In genomic region chr5:121546530-121546895, GRCm38 (mm10) we compare ENCODE assay signal across 9 mouse cellular contexts. TPM values are rescaled to one million over a fixed set of nuclear protein-coding genes. Genes with fewer than 3 reads are reported as not detected.
DNase-seq lines count a peak whose midpoint lies in the region; ATAC-seq and TF ChIP-seq lines count a peak whose summit lies in the region.
"Had no signal": no experiment of that assay in that cellular context is flagged by ENCODE, and none has a peak within 500 bp of the region (broad histone marks: within the 10 kb centered on the region; RNA-seq: fewer than 3 reads in every experiment).

No protein-coding gene starts in this region.

- peak; percentile 70 for TF ChIP-seq CTCF in lung, adult 2 months (IDR thresholded peaks at IDR 0.05; ENCODE audit: insufficient read depth, low read length)

- ATAC-seq in neural tube, embryonic 14.5 days (ENCODE audit: low read depth), result no peak

- H3K4me2 ChIP-seq in neural tube, embryonic 14.5 days (ENCODE audit: low read depth, low read length), result peak overlapping the region; percentile 95

- peak overlapping the region; percentile 99 for H3K27ac ChIP-seq in embryonic facial prominence, embryonic 10.5 days (replicated peaks)
- H3K27ac ChIP-seq in neural tube, embryonic 14.5 days (ENCODE audit: low read depth, low read length), result no peak overlapping the region

- H3K27me3 ChIP-seq in embryonic facial prominence, embryonic 10.5 days (replicated peaks; ENCODE audit: low read depth, poor library complexity, severe bottlenecking), result no peaks in the 10 kb centered on the region
- 0 out of 2 replicates have a peak, but pooled peaks cover 2% of the 10 kb centered on the region for H3K27me3 ChIP-seq in neural tube, embryonic 14.5 days (ENCODE audit: control insufficient read depth, insufficient read depth, low read length)

- peak; percentile 63 for DNase-seq in CD4-positive helper T cell, adult 2 months (ENCODE audit: low read depth, low spot score)
- peak; percentile 74 for DNase-seq in adipocyte (ENCODE audit: low spot score)
- DNase-seq in embryonic facial prominence, embryonic 10.5 days (ENCODE audit: low spot score), result peak; percentile 59
- DNase-seq in heart, postnatal 10 days, result peak; percentile 62 to 70
- peak; percentile 52 for DNase-seq in layer of hippocampus, adult 11-12 months (ENCODE audit: low spot score)
- DNase-seq in lung, adult 2 months, result no peak
- DNase-seq in thymus, postnatal 25 days, result peak; percentile 47

- H3K9ac ChIP-seq in neural tube, embryonic 14.5 days (replicated peaks; ENCODE audit: low read depth, low read length), result peak overlapping the region; percentile 98

- peak overlapping the region; percentile 92 for H3K4me3 ChIP-seq in embryonic facial prominence, embryonic 10.5 days
- H3K4me3 ChIP-seq in lung, adult 2 months (replicated peaks; ENCODE audit: extremely low read depth, low read depth, low read length), result no peak overlapping the region
- H3K4me3 ChIP-seq in neural tube, embryonic 14.5 days (ENCODE audit: low read depth, low read length), result peak overlapping the region; percentile 99

- WGBS in embryonic facial prominence, embryonic 10.5 days, result 46% methylated on average over 6 of the region's 6 CpGs
- WGBS in lung, adult 2 months, result 11% methylated on average over 6 of the region's 6 CpGs
- 47% methylated on average over 6 of the region's 6 CpGs for WGBS in neural tube, embryonic 14.5 days

- no peaks in the 10 kb centered on the region for H3K9me3 ChIP-seq in embryonic facial prominence, embryonic 10.5 days
- H3K9me3 ChIP-seq in neural tube, embryonic 14.5 days (ENCODE audit: control insufficient read depth, low read length), result no peaks in the 10 kb centered on the region

- intact Hi-C loops in heart, postnatal 10 days (cut with DNase I), result loop anchor here (1.0 kb wide), 1 partner anchor 56 kb away; no protein-coding TSS in a partner anchor

- no peak for TF ChIP-seq POLR2A in lung, adult 2 months (IDR thresholded peaks at IDR 0.05; ENCODE audit: borderline replicate concordance, extremely low read depth, low read depth, low read length)

- no peaks in the 10 kb centered on the region for H3K36me3 ChIP-seq in embryonic facial prominence, embryonic 10.5 days (replicated peaks)
- no peaks in the 10 kb centered on the region for H3K36me3 ChIP-seq in neural tube, embryonic 14.5 days (ENCODE audit: control insufficient read depth, insufficient read depth, low read length)

- H3K4me1 ChIP-seq in embryonic facial prominence, embryonic 10.5 days, result peaks cover 28% of the 10 kb centered on the region
- peaks cover 10% of the 10 kb centered on the region; the same call in 1 of the 2 replicates for H3K4me1 ChIP-seq in lung, adult 2 months (ENCODE audit: control insufficient read depth, insufficient read depth, low read length)
- H3K4me1 ChIP-seq in neural tube, embryonic 14.5 days (ENCODE audit: control insufficient read depth, insufficient read depth, low read length), result peaks cover 19% of the 10 kb centered on the region

RNA-seq across cellular contexts. Expression of gene Mapkapk5, which starts 0.8 kb away (rescaled TPM):
- 51.9 TPM in 2 replicates for polyA plus RNA-seq in embryonic facial prominence, embryonic 10.5 days (2016; fragmentation: Nextera tagmentation; extraction: Ambion mirVana)
- 10 to 100 TPM; 56.6 to 58.1 TPM for total RNA-seq in heart, postnatal 10 days (2021)
- 20.6 and 36.8 TPM in 2 replicates for polyA plus RNA-seq in lung, adult 2 months (2012; rRNA removed)
- 69.8 and 75.5 TPM in 2 replicates for polyA plus RNA-seq in neural tube, embryonic 14.5 days (2014; fragmentation: Nextera tagmentation; extraction: Ambion mirVana)

RNA-seq across cellular contexts. Expression of gene Adam1a, which starts 1.2 kb away (rescaled TPM):
- polyA plus RNA-seq in embryonic facial prominence, embryonic 10.5 days (2016; fragmentation: Nextera tagmentation; extraction: Ambion mirVana), result 1.2 and 1.6 TPM in 2 replicates
- 1 to 10 TPM; 2.4 to 2.8 TPM for total RNA-seq in heart, postnatal 10 days (2021)
- 4.4 and 5.7 TPM in 2 replicates for polyA plus RNA-seq in lung, adult 2 months (2012; rRNA removed)
- polyA plus RNA-seq in neural tube, embryonic 14.5 days (2014; fragmentation: Nextera tagmentation; extraction: Ambion mirVana), result 6.8 and 6.9 TPM in 2 replicates

RNA-seq across cellular contexts. Expression of gene Gm42878, which starts 1.2 kb away (rescaled TPM):
- not detected in 2 replicates for polyA plus RNA-seq in embryonic facial prominence, embryonic 10.5 days (2016; fragmentation: Nextera tagmentation; extraction: Ambion mirVana)
- not detected for total RNA-seq in heart, postnatal 10 days (2021)
- 0.28 TPM in 1 of 2 replicates, not detected in the other for polyA plus RNA-seq in lung, adult 2 months (2012; rRNA removed)
- polyA plus RNA-seq in neural tube, embryonic 14.5 days (2014; fragmentation: Nextera tagmentation; extraction: Ambion mirVana), result not detected in 2 replicates
- total RNA-seq: layer of hippocampus, postnatal 14 days had no signal

RNA-seq across cellular contexts. Expression of gene Adam1b, which starts 43.3 kb away (rescaled TPM):
- not detected in 2 replicates for polyA plus RNA-seq in embryonic facial prominence, embryonic 10.5 days (2016; fragmentation: Nextera tagmentation; extraction: Ambion mirVana)
- not detected for total RNA-seq in heart, postnatal 10 days (2021)
- not detected in 2 replicates for polyA plus RNA-seq in lung, adult 2 months (2012; rRNA removed)
- polyA plus RNA-seq in neural tube, embryonic 14.5 days (2014; fragmentation: Nextera tagmentation; extraction: Ambion mirVana), result 0.36 TPM in 1 of 2 replicates, not detected in the other

RNA-seq across cellular contexts. Expression of gene Aldh2, which starts 47.1 kb away (rescaled TPM):
- 145 and 157 TPM in 2 replicates for polyA plus RNA-seq in embryonic facial prominence, embryonic 10.5 days (2016; fragmentation: Nextera tagmentation; extraction: Ambion mirVana)
- total RNA-seq in heart, postnatal 10 days (2021), result 100 to 1,000 TPM; 114 to 134 TPM
- polyA plus RNA-seq in lung, adult 2 months (2012; rRNA removed), result 1,209 and 1,438 TPM in 2 replicates
- polyA plus RNA-seq in neural tube, embryonic 14.5 days (2014; fragmentation: Nextera tagmentation; extraction: Ambion mirVana), result 39.0 and 66.5 TPM in 2 replicates
